Mouse (Mus musculus): ENCODE data around the gene Mrps14.

- TF ChIP-seq CTCF (IDR thresholded peaks at IDR 0.05; ENCODE audit: borderline replicate concordance, extremely low read depth, insufficient read depth, insufficient read length) (no peak), POLR2A (IDR thresholded peaks at IDR 0.05; ENCODE audit: borderline replicate concordance, extremely low read depth, insufficient read depth, insufficient read length, poor library complexity, severe bottlenecking) (no peak)
These were observed 52.5 kb downstream of the Mrps14 start for GRCm38 (mm10) chr1:160247473-160247872.
